Mouse (Mus musculus): ENCODE measurements around the gene Pds5b.

GRCm38 (mm10) chr5:150822781-150823180 lies 149.2 kb downstream of the Pds5b start:
- TF ChIP-seq GATA1 (IDR thresholded peaks at IDR 0.05; ENCODE audit: low read length): no peak
- TF ChIP-seq TAL1 (IDR thresholded peaks at IDR 0.05; ENCODE audit: low read length): no peak

Data from erythroblast, embryonic 14.5 days (primary cell).